Mouse (Mus musculus): ENCODE measurements around the gene Slc25a21.

Gene Slc25a21

GRCm38 (mm10) chr12:57068607-57069006, 128.7 kb downstream of the Slc25a21 start:
- intact Hi-C loops (cut with DNase I), result no loop called here

- intact Hi-C loops (cut with DNase I), result no loop called here
Observed at GRCm38 (mm10) chr12:57019737-57020136, 177.5 kb downstream of the Slc25a21 start.

GRCm38 (mm10) chr12:57016845-57017244, 180.4 kb downstream of the Slc25a21 start:
- intact Hi-C loops (cut with DNase I), result no loop called here

- intact Hi-C loops (cut with DNase I), result no loop called here
Observed at GRCm38 (mm10) chr12:57016324-57016723, 180.9 kb downstream of the Slc25a21 start.

GRCm38 (mm10) chr12:57009010-57009409, 188.3 kb downstream of the Slc25a21 start:
- intact Hi-C loops (cut with DNase I), result no loop called here

GRCm38 (mm10) chr12:56986049-56986448, 211.2 kb downstream of the Slc25a21 start:
- intact Hi-C loops (cut with DNase I), result loop anchor here (5.0 kb wide), 1 partner anchor 304 kb away; no protein-coding TSS in a partner anchor

- intact Hi-C loops (cut with DNase I), result no loop called here
Observed at GRCm38 (mm10) chr12:56982066-56982626, 215.1 kb downstream of the Slc25a21 start.

- intact Hi-C loops (cut with DNase I), result no loop called here
Observed at GRCm38 (mm10) chr12:56975256-56975655, 222.0 kb downstream of the Slc25a21 start.

GRCm38 (mm10) chr12:56963236-56963635, 234.0 kb downstream of the Slc25a21 start:
- intact Hi-C loops (cut with DNase I), result no loop called here

- intact Hi-C loops (cut with DNase I), result no loop called here
Observed at GRCm38 (mm10) chr12:56959230-56960051, 237.8 kb downstream of the Slc25a21 start.

GRCm38 (mm10) chr12:56958244-56958643, 239.0 kb downstream of the Slc25a21 start:
- intact Hi-C loops (cut with DNase I), result no loop called here

- intact Hi-C loops (cut with DNase I), result no loop called here
Observed at GRCm38 (mm10) chr12:56951749-56952657, 245.3 kb downstream of the Slc25a21 start.

GRCm38 (mm10) chr12:56944265-56944664, 253.0 kb downstream of the Slc25a21 start:
- intact Hi-C loops (cut with DNase I), result no loop called here

- intact Hi-C loops (cut with DNase I), result no loop called here
Observed at GRCm38 (mm10) chr12:56940861-56941260, 256.4 kb downstream of the Slc25a21 start.

- intact Hi-C loops (cut with DNase I), result no loop called here
Observed at GRCm38 (mm10) chr12:56918145-56918544, 279.1 kb downstream of the Slc25a21 start.

- intact Hi-C loops (cut with DNase I), result no loop called here
Observed at GRCm38 (mm10) chr12:56906476-56906875, 290.8 kb downstream of the Slc25a21 start.

GRCm38 (mm10) chr12:56905652-56906305, 291.5 kb downstream of the Slc25a21 start:
- intact Hi-C loops (cut with DNase I), result no loop called here

- intact Hi-C loops (cut with DNase I), result no loop called here
Observed at GRCm38 (mm10) chr12:56905222-56905621, 292.1 kb downstream of the Slc25a21 start.

GRCm38 (mm10) chr12:56902774-56903456, 294.4 kb downstream of the Slc25a21 start:
- intact Hi-C loops (cut with DNase I), result no loop called here

GRCm38 (mm10) chr12:56897976-56898375, 299.3 kb downstream of the Slc25a21 start:
- intact Hi-C loops (cut with DNase I), result no loop called here

All from adrenal gland (tissue).